In genomic region chr3:50382729-50383128, GRCm38 (mm10) we compare ENCODE assay signal across 8 mouse cellular contexts.
DNase-seq lines count a peak whose midpoint lies in the region; ATAC-seq and TF ChIP-seq lines count a peak whose summit lies in the region.

No protein-coding gene starts in this region.

- peak overlapping the region; percentile 54; the same call in 1 of the 2 replicates for H3K27ac ChIP-seq in layer of hippocampus, adult 2 months
- H3K27ac ChIP-seq in embryonic facial prominence, embryonic 15.5 days (replicated peaks): no peak overlapping the region
- peak overlapping the region; percentile 67 for H3K27ac ChIP-seq in kidney, embryonic 16.5 days (ENCODE audit: low read length)
- peak overlapping the region; percentile 60; the same call in 1 of the 2 replicates for H3K27ac ChIP-seq in neural tube, embryonic 15.5 days (replicated peaks)

- peak overlapping the region; percentile 47; the same call in 1 of the 2 replicates for H3K4me2 ChIP-seq in embryonic facial prominence, embryonic 15.5 days (replicated peaks)
- peak overlapping the region; percentile 67 for H3K4me2 ChIP-seq in kidney, embryonic 16.5 days (replicated peaks; ENCODE audit: low read depth, low read length)
- H3K4me2 ChIP-seq in neural tube, embryonic 15.5 days: peak overlapping the region; percentile 52

- no peaks in the 10 kb centered on the region for H3K36me3 ChIP-seq in embryonic facial prominence, embryonic 15.5 days
- no peaks in the 10 kb centered on the region for H3K36me3 ChIP-seq in kidney, embryonic 16.5 days (ENCODE audit: insufficient read depth, low read length)
- no peaks in the 10 kb centered on the region for H3K36me3 ChIP-seq in neural tube, embryonic 15.5 days

- peak; percentile 53 for TF ChIP-seq CTCF in layer of hippocampus, adult 2 months (conservative IDR thresholded peaks at IDR 0.05)

- H3K27me3 ChIP-seq in embryonic facial prominence, embryonic 15.5 days: no peaks in the 10 kb centered on the region
- no peaks in the 10 kb centered on the region for H3K27me3 ChIP-seq in kidney, embryonic 16.5 days (ENCODE audit: insufficient read depth, low read length)
- H3K27me3 ChIP-seq in neural tube, embryonic 15.5 days (replicated peaks): no peaks in the 10 kb centered on the region

- H3K4me1 ChIP-seq in embryonic facial prominence, embryonic 15.5 days: peaks cover 11% of the 10 kb centered on the region
- peaks cover 11% of the 10 kb centered on the region for H3K4me1 ChIP-seq in kidney, embryonic 16.5 days (ENCODE audit: insufficient read depth, low read length)
- H3K4me1 ChIP-seq in neural tube, embryonic 15.5 days: peaks cover 16% of the 10 kb centered on the region

- H3K4me3 ChIP-seq in layer of hippocampus, adult 2 months: no peak overlapping the region
- H3K4me3 ChIP-seq in embryonic facial prominence, embryonic 15.5 days (replicated peaks): no peak overlapping the region
- H3K4me3 ChIP-seq in kidney, embryonic 16.5 days (ENCODE audit: low read length): no peak overlapping the region
- no peak overlapping the region for H3K4me3 ChIP-seq in neural tube, embryonic 15.5 days (replicated peaks)

- DNase-seq in layer of hippocampus, adult 2 months (ENCODE audit: low spot score in 2 of 2): no peak
- no peak for DNase-seq in layer of hippocampus, postnatal 25 days (ENCODE audit: extremely low spot score in 1 of 2, low spot score in 1 of 2)
- no peak for DNase-seq in natural killer cell, adult 2 months (ENCODE audit: low spot score in 2 of 2)
- no peak for DNase-seq in thymus, adult 18-20 months
- DNase-seq in ovary, postnatal 14 days (ENCODE audit: low spot score): no peak

- ATAC-seq in embryonic facial prominence, embryonic 15.5 days (ENCODE audit: insufficient number of reproducible peaks, low FRiP score, low TSS enrichment, low read depth): no peak
- ATAC-seq in kidney, embryonic 16.5 days (ENCODE audit: low FRiP score, low TSS enrichment): peak; percentile 69; the same call in 1 of the 2 replicates
- ATAC-seq in neural tube, embryonic 15.5 days (ENCODE audit: low FRiP score): no peak

- H3K9ac ChIP-seq in embryonic facial prominence, embryonic 15.5 days: no peak overlapping the region
- no peak overlapping the region for H3K9ac ChIP-seq in kidney, embryonic 16.5 days (replicated peaks; ENCODE audit: low read length)
- no peak overlapping the region for H3K9ac ChIP-seq in neural tube, embryonic 15.5 days (replicated peaks)

- 43% methylated on average over 5 of the region's 5 CpGs for WGBS in embryonic facial prominence, embryonic 15.5 days
- WGBS in kidney, embryonic 16.5 days: 10% methylated on average over 5 of the region's 5 CpGs
- 25% methylated on average over 5 of the region's 5 CpGs for WGBS in neural tube, embryonic 15.5 days

- H3K9me3 ChIP-seq in embryonic facial prominence, embryonic 15.5 days (replicated peaks): no peaks in the 10 kb centered on the region
- no peaks in the 10 kb centered on the region for H3K9me3 ChIP-seq in kidney, embryonic 16.5 days (ENCODE audit: low read length)
- H3K9me3 ChIP-seq in neural tube, embryonic 15.5 days (replicated peaks): no peaks in the 10 kb centered on the region
